Mouse (Mus musculus): ENCODE measurements around the gene Vmn2r40. TPM values are rescaled to one million over a fixed set of nuclear protein-coding genes. Genes with fewer than 3 reads are reported as not detected.
"Not testable (repeated sequence)": the region's sequence is repeated elsewhere in the genome, so short reads cannot be mapped to it uniquely, and the experiment has no call there.

The Vmn2r40 gene
- not detected in 2 replicates for polyA plus RNA-seq (2012; rRNA removed)

GRCm38 (mm10) chr7:8931335-8931734 is at the start of gene Vmn2r40:
Gene Vmn2r40, minus strand, starts transcription at chr7:8931435.
- H3K4me3 ChIP-seq (replicated peaks; ENCODE audit: insufficient read depth, low read depth, low read length); H3K27me3 ChIP-seq (ENCODE audit: control insufficient read depth, insufficient read depth, low read length); DNase-seq; H3K27ac ChIP-seq (ENCODE audit: insufficient read depth, low read length); H3K4me1 ChIP-seq (ENCODE audit: control insufficient read depth, insufficient read depth, low read length): not testable (repeated sequence)
- WGBS = no CpG with 5 or more reads among the region's 1 CpGs

Other genes starting within 250 kb of the Vmn2r40 start
- gene Vmn2r39, start 99.4 kb upstream of the Vmn2r40 start, polyA plus RNA-seq (2012; rRNA removed) = not detected in 2 replicates
- gene Vmn2r38, start 166.4 kb upstream of the Vmn2r40 start, polyA plus RNA-seq (2012; rRNA removed) = not detected in 2 replicates

All from cerebellum, adult 2 months (tissue).